19 mouse cellular contexts compared by ENCODE assay signal in the genomic region with DNA sequence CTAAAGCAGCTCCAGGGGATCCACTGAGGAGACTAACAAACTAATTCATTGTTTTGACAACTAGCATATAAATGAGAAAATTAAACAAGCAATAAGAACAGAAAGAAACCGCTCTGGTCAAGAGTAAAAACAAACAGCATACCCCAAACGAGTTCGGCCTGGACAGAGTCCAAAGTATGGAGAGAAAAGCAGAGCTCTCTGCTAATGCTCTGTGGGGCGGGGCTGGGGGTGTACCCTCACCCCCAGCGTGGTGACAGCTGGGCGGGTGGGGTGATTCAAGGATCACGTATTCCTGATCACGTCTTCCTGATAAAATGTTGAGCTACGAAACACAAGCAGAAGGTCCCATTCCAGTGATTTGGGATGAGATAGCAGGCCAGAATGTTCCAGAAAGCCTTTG. TPM values are rescaled to one million over a fixed set of nuclear protein-coding genes. Genes with fewer than 3 reads are reported as not detected.
"Had no signal": no experiment of that assay in that cellular context is flagged by ENCODE, and none has a peak within 500 bp of the region (broad histone marks: within the 10 kb centered on the region; RNA-seq: fewer than 3 reads in every experiment).

No protein-coding gene starts in this region.

- H3K36me3 ChIP-seq: hindbrain, embryonic 15.5 days; liver, embryonic 13.5 days; midbrain, embryonic 12.5 days; midbrain, embryonic 15.5 days; neural tube, embryonic 13.5 days; stomach, embryonic 15.5 days had no signal

- H3K9me3 ChIP-seq: hindbrain, embryonic 15.5 days; liver, embryonic 13.5 days; midbrain, embryonic 12.5 days; midbrain, embryonic 15.5 days; neural tube, embryonic 13.5 days; stomach, embryonic 15.5 days had no signal

- H3K4me3 ChIP-seq: hindbrain, embryonic 15.5 days; left cerebral cortex, adult 2 months; liver, embryonic 13.5 days; midbrain, embryonic 12.5 days; midbrain, embryonic 15.5 days; neural tube, embryonic 13.5 days; stomach, embryonic 15.5 days had no signal

- H3K4me1 ChIP-seq: hindbrain, embryonic 15.5 days; liver, embryonic 13.5 days; midbrain, embryonic 12.5 days; midbrain, embryonic 15.5 days; neural tube, embryonic 13.5 days; stomach, embryonic 15.5 days had no signal

- H3K9ac ChIP-seq: hindbrain, embryonic 15.5 days; liver, embryonic 13.5 days; midbrain, embryonic 12.5 days; midbrain, embryonic 15.5 days; neural tube, embryonic 13.5 days; stomach, embryonic 15.5 days had no signal

- ATAC-seq: midbrain, embryonic 15.5 days had no signal

- H3K4me2 ChIP-seq: hindbrain, embryonic 15.5 days; liver, embryonic 13.5 days; midbrain, embryonic 12.5 days; midbrain, embryonic 15.5 days; neural tube, embryonic 13.5 days; stomach, embryonic 15.5 days had no signal

- DNase-seq: kidney, adult 9 months; kidney, postnatal 36 days; layer of hippocampus, postnatal 36 days; liver, embryonic 13.5 days; retina, postnatal 1 day; right cerebral cortex, postnatal 25 days; spleen, adult 18-20 months; thymus, adult 2 months; thymus, postnatal 14 days; thymus, postnatal 4 days had no signal

- H3K27me3 ChIP-seq: hindbrain, embryonic 15.5 days; liver, embryonic 13.5 days; midbrain, embryonic 12.5 days; midbrain, embryonic 15.5 days; neural tube, embryonic 13.5 days; stomach, embryonic 15.5 days had no signal

- H3K27ac ChIP-seq: hindbrain, embryonic 15.5 days; left cerebral cortex, adult 2 months; liver, embryonic 13.5 days; macrophage; midbrain, embryonic 12.5 days; midbrain, embryonic 15.5 days; neural tube, embryonic 13.5 days; stomach, embryonic 15.5 days had no signal

RNA-seq across cellular contexts. Expression of a gene that starts 9.5 kb away (rescaled TPM):
- total RNA-seq: megakaryocyte, adult 5-6 weeks had no signal
- polyA plus RNA-seq: liver, embryonic 16.5 days had no signal
